Mouse (Mus musculus) E14TG2a.4 (cell line): Measurements from ENCODE around the gene Lfng.

Experiments
- H3K27me3 ChIP-seq: 2 replicates; pipeline ENCODE4 v1.6.1; 2014; ENCODE audit warnings: low read length, control low read depth; ENCODE audit not compliant: insufficient read depth
- H3K36me3 ChIP-seq: 2 replicates; pipeline ENCODE4 v1.6.1; 2014; ENCODE audit warnings: low read length, control low read depth; ENCODE audit not compliant: insufficient read depth
- H3K4me1 ChIP-seq: replicated peaks from 2 replicates; pipeline ENCODE4 v1.6.1; 2014; ENCODE audit warnings: low read depth, low read length, control low read depth
- H3K4me3 ChIP-seq: replicated peaks from 2 replicates; pipeline ENCODE4 v1.5.1; 2014; ENCODE audit warnings: mild to moderate bottlenecking, low read length
- H3K9me3 ChIP-seq: 2 replicates; pipeline ENCODE4 v1.6.1; 2014; ENCODE audit warnings: low read length, control low read depth
- CTCF ChIP-seq: conservative IDR thresholded peaks from 2 replicates; pipeline ENCODE4 v1.5.1; 2014; ENCODE audit warnings: low read length
- NANOG ChIP-seq: IDR thresholded peaks from 2 replicates; pipeline ENCODE4 v1.6.1; 2014; ENCODE audit warnings: borderline replicate concordance, low read length, mixed read lengths
- POU5F1 ChIP-seq: IDR thresholded peaks from 2 replicates; pipeline ENCODE4 v1.6.1; 2014; ENCODE audit warnings: low read length, borderline replicate concordance

The Lfng gene

GRCm38 (mm10) chr5:140582995-140583731, 24.0 kb upstream of the Lfng start:
- H3K4me1 ChIP-seq = peaks cover 64% of the 10 kb centered on the region
- peaks cover 30% of the 10 kb centered on the region for H3K27me3 ChIP-seq
- TF ChIP-seq POU5F1 (no peak), CTCF (no peak), NANOG (no peak)
- peak overlapping the region; percentile 37; the same call in 1 of the 2 replicates for H3K4me3 ChIP-seq
- H3K9me3 ChIP-seq = no peaks in the 10 kb centered on the region
- H3K36me3 ChIP-seq = no peaks in the 10 kb centered on the region

- H3K36me3 ChIP-seq = no peaks in the 10 kb centered on the region
- H3K9me3 ChIP-seq = no peaks in the 10 kb centered on the region
- no peak for TF ChIP-seq NANOG
- TF ChIP-seq CTCF = no peak
- 0 out of 2 replicates have a peak, but pooled peaks have one; percentile 13 for TF ChIP-seq POU5F1
- H3K4me1 ChIP-seq = peaks cover 60% of the 10 kb centered on the region
- peak overlapping the region; percentile 37; the same call in 1 of the 2 replicates for H3K4me3 ChIP-seq
- H3K27me3 ChIP-seq = peaks cover 29% of the 10 kb centered on the region
Observed at GRCm38 (mm10) chr5:140583732-140584368, 23.3 kb upstream of the Lfng start.

- H3K4me1 ChIP-seq = peaks cover 29% of the 10 kb centered on the region
- no peak for TF ChIP-seq CTCF
- TF ChIP-seq NANOG = no peak
- no peak for TF ChIP-seq POU5F1
- peaks cover 5% of the 10 kb centered on the region for H3K9me3 ChIP-seq
- H3K27me3 ChIP-seq = peaks cover 46% of the 10 kb centered on the region
- no peaks in the 10 kb centered on the region for H3K36me3 ChIP-seq
- no peak overlapping the region for H3K4me3 ChIP-seq
Observed at GRCm38 (mm10) chr5:140589082-140589774, 17.9 kb upstream of the Lfng start.

GRCm38 (mm10) chr5:140594846-140595245, 12.3 kb upstream of the Lfng start:
- Histone ChIP-seq H3K27me3 (peaks cover 71% of the 10 kb centered on the region), H3K9me3 (peaks cover 7% of the 10 kb centered on the region), H3K4me3 (no peak overlapping the region), H3K4me1 (peaks cover 27% of the 10 kb centered on the region), H3K36me3 (no peaks in the 10 kb centered on the region)
- no peak for TF ChIP-seq NANOG
- no peak for TF ChIP-seq POU5F1
- no peak for TF ChIP-seq CTCF

GRCm38 (mm10) chr5:140596426-140596825, 10.7 kb upstream of the Lfng start:
- Histone ChIP-seq H3K27me3 (peaks cover 73% of the 10 kb centered on the region), H3K9me3 (peaks cover 7% of the 10 kb centered on the region), H3K4me1 (peaks cover 21% of the 10 kb centered on the region), H3K36me3 (no peaks in the 10 kb centered on the region), H3K4me3 (no peak overlapping the region)
- TF ChIP-seq NANOG (no peak), POU5F1 (no peak), CTCF (no peak)

GRCm38 (mm10) chr5:140596927-140597588, 10.1 kb upstream of the Lfng start:
- Histone ChIP-seq H3K4me3 (no peak overlapping the region), H3K36me3 (no peaks in the 10 kb centered on the region), H3K9me3 (peaks cover 7% of the 10 kb centered on the region), H3K4me1 (peaks cover 18% of the 10 kb centered on the region), H3K27me3 (peaks cover 75% of the 10 kb centered on the region)
- no peak for TF ChIP-seq CTCF
- no peak for TF ChIP-seq NANOG
- no peak for TF ChIP-seq POU5F1

GRCm38 (mm10) chr5:140597787-140598186, 9.3 kb upstream of the Lfng start:
- H3K36me3 ChIP-seq = no peaks in the 10 kb centered on the region
- TF ChIP-seq POU5F1 = no peak
- TF ChIP-seq CTCF = no peak
- no peak for TF ChIP-seq NANOG
- H3K9me3 ChIP-seq = peaks cover 7% of the 10 kb centered on the region
- peaks cover 75% of the 10 kb centered on the region for H3K27me3 ChIP-seq
- peaks cover 16% of the 10 kb centered on the region for H3K4me1 ChIP-seq
- H3K4me3 ChIP-seq = no peak overlapping the region

GRCm38 (mm10) chr5:140599939-140600338, 7.2 kb upstream of the Lfng start:
- Histone ChIP-seq H3K4me3 (no peak overlapping the region), H3K27me3 (peaks cover 87% of the 10 kb centered on the region), H3K36me3 (no peaks in the 10 kb centered on the region), H3K4me1 (peaks cover 14% of the 10 kb centered on the region), H3K9me3 (peaks cover 11% of the 10 kb centered on the region)
- no peak for TF ChIP-seq POU5F1
- TF ChIP-seq CTCF = no peak
- TF ChIP-seq NANOG = no peak
